Mouse (Mus musculus): ENCODE data around the gene Bahcc1. TPM values are rescaled to one million over a fixed set of nuclear protein-coding genes. Genes with fewer than 3 reads are reported as not detected.
A peak's percentile ranks its signal among the peaks of the same experiment; 100 is the strongest.

The Bahcc1 gene
- polyA plus RNA-seq, 1 experiment from 2014 or later = 14.3 TPM

DNA sequence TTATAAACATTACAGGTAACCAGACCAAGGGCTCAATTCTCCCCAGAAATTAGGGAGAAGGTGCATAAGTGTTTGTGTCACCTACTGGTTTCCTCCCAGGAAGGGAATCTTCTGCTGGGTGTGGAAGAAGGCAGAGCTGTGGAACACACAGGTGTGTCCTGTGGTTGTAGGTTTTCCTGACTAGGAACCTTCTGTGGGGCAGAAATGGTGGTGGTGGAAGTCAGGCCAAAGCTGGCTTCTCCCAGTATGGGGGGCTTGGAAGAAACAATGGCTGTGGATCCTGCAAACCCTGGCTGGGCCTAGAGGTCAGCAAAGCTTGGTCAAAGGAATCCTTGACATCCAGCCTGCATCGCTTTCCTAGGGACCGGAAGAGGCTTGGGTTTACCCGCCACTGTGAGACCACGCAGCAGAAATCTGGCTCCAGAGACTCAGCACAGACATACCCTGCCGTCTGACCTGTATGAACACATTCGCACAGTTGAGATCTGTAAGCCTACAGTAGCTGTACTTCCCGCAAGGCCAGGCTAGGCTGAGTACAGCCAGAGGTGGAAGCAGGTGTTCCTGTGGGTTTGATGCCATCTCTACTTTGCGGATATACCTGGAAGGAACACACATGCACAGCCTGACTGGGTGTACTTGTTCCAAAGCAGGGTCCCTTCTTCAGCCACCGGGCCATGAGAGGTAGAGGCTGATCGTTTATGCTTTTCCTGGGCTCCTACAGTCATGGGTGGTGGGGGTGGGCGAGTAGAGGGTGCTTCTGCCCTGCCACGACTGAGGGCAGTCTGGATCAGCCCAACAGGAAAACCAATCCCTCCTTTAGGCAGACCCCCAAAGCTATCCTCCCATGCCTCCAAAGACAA lies 6.1 kb upstream of the Bahcc1 start:
- peak; percentile 48 for DNase-seq (ENCODE audit: low spot score)
- WGBS = 47% methylated on average over 12 of the region's 12 CpGs

GRCm38 (mm10) chr11:120227571-120228051 lies 5.1 kb upstream of the Bahcc1 start:
- 13% methylated on average over 8 of the region's 8 CpGs for WGBS
- H3K36me3 ChIP-seq = peaks cover 3% of the 10 kb centered on the region; the same call in 1 of the 2 replicates
- peaks cover 92% of the 10 kb centered on the region for H3K4me1 ChIP-seq

More for the DNA sequence above, 6.1 kb upstream of the Bahcc1 start:
- H3K27me3 ChIP-seq (ENCODE audit: low read depth, poor library complexity, severe bottlenecking) = no peaks in the 10 kb centered on the region
- H3K4me3 ChIP-seq = peak overlapping the region; percentile 98
- peaks cover 3% of the 10 kb centered on the region; the same call in 1 of the 2 replicates for H3K36me3 ChIP-seq
- H3K4me1 ChIP-seq = peaks cover 92% of the 10 kb centered on the region
- no peaks in the 10 kb centered on the region for H3K9me3 ChIP-seq (replicated peaks)
- peak overlapping the region; percentile 100 for H3K27ac ChIP-seq (replicated peaks)

GRCm38 (mm10) chr11:120228116-120228890 lies 4.4 kb upstream of the Bahcc1 start:
- H3K4me1 ChIP-seq = peaks cover 86% of the 10 kb centered on the region
- peak overlapping the region; percentile 98 for H3K4me3 ChIP-seq
- H3K27me3 ChIP-seq (ENCODE audit: low read depth, poor library complexity, severe bottlenecking) = no peaks in the 10 kb centered on the region
- WGBS = 37% methylated on average over 9 of the region's 9 CpGs
- peak overlapping the region; percentile 100 for H3K27ac ChIP-seq (replicated peaks)
- DNase-seq (ENCODE audit: low spot score) = no peak
- H3K9me3 ChIP-seq (replicated peaks) = no peaks in the 10 kb centered on the region
- H3K36me3 ChIP-seq = peaks cover 3% of the 10 kb centered on the region; the same call in 1 of the 2 replicates

More at GRCm38 (mm10) chr11:120227571-120228051, 5.1 kb upstream of the Bahcc1 start:
- Histone ChIP-seq H3K27ac (replicated peaks) (peak overlapping the region; percentile 100), H3K27me3 (ENCODE audit: low read depth, poor library complexity, severe bottlenecking) (no peaks in the 10 kb centered on the region), H3K9me3 (replicated peaks) (no peaks in the 10 kb centered on the region), H3K4me3 (peak overlapping the region; percentile 98)
- DNase-seq (ENCODE audit: low spot score) = no peak

GRCm38 (mm10) chr11:120228911-120229437 lies 3.8 kb upstream of the Bahcc1 start:
- peaks cover 3% of the 10 kb centered on the region; the same call in 1 of the 2 replicates for H3K36me3 ChIP-seq
- DNase-seq (ENCODE audit: low spot score) = peak; percentile 51
- peak overlapping the region; percentile 98 for H3K4me3 ChIP-seq
- no peaks in the 10 kb centered on the region for H3K27me3 ChIP-seq (ENCODE audit: low read depth, poor library complexity, severe bottlenecking)
- H3K4me1 ChIP-seq = peaks cover 79% of the 10 kb centered on the region
- WGBS = 24% methylated on average over 7 of the region's 7 CpGs
- peak overlapping the region; percentile 100 for H3K27ac ChIP-seq (replicated peaks)
- H3K9me3 ChIP-seq (replicated peaks) = no peaks in the 10 kb centered on the region

DNA sequence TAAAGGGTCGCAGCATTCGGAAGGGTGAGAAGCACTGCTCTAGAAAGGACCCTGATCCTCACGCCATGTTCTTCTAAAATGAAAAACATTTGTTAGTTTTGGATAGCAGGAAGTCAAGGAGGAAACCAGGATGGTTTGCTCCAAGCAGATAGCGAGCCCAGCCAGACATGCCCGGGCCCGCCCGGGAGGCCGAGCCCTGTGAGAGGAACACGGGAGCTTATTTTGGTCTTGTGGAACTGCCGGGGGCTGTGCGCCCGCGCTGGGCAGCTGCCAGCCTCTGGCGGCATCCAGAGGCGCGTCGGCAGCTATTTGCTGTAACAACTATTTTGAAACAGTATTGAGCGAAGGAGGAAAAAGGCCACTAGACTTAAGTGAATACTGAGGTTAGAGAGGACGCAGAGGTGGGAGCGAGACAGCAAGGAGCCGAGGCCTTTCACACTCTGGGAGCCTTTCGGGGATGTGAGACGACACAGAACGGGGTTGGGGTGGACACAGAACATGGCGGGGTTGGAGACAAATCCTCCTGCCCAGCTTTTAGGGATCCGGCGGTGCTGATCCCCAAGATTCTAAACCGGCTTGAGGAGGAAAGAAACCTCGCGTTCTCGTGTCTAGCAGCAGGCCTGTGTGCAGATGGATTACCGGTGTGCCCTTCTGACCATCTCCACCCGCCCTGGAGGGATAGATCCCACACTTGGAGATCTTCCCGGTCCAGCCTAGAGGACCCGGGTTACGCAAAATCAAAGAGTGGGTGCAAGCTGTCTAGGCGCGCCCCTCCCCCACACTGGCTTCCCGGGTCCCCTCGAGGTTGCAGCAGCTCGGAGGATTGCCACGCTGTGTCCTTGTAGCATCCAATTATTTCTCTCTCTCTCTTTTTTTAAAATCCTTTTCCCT lies 2.6 kb upstream of the Bahcc1 start:
- Histone ChIP-seq H3K27ac (replicated peaks) (peak overlapping the region; percentile 100), H3K27me3 (ENCODE audit: low read depth, poor library complexity, severe bottlenecking) (no peaks in the 10 kb centered on the region), H3K9me3 (replicated peaks) (no peaks in the 10 kb centered on the region), H3K4me3 (peak overlapping the region; percentile 98), H3K4me1 (peaks cover 68% of the 10 kb centered on the region), H3K36me3 (peaks cover 3% of the 10 kb centered on the region; the same call in 1 of the 2 replicates)
- 2% methylated on average over 42 of the region's 42 CpGs for WGBS
- peak; percentile 70 for DNase-seq (ENCODE audit: low spot score)

GRCm38 (mm10) chr11:120230841-120231370 lies 1.8 kb upstream of the Bahcc1 start:
- WGBS = under 1% methylated on average over 58 of the region's 58 CpGs
- no peak for DNase-seq (ENCODE audit: low spot score)
- Histone ChIP-seq H3K4me1 (peaks cover 60% of the 10 kb centered on the region), H3K36me3 (peaks cover 3% of the 10 kb centered on the region; the same call in 1 of the 2 replicates), H3K9me3 (replicated peaks) (no peaks in the 10 kb centered on the region), H3K27ac (replicated peaks) (peak overlapping the region; percentile 100), H3K4me3 (peak overlapping the region; percentile 98), H3K27me3 (ENCODE audit: low read depth, poor library complexity, severe bottlenecking) (no peaks in the 10 kb centered on the region)

GRCm38 (mm10) chr11:120231379-120231778 lies 1.4 kb upstream of the Bahcc1 start:
- Histone ChIP-seq H3K27ac (replicated peaks) (peak overlapping the region; percentile 100), H3K36me3 (peaks cover 3% of the 10 kb centered on the region; the same call in 1 of the 2 replicates), H3K4me3 (peak overlapping the region; percentile 98), H3K27me3 (ENCODE audit: low read depth, poor library complexity, severe bottlenecking) (no peaks in the 10 kb centered on the region), H3K4me1 (peaks cover 55% of the 10 kb centered on the region), H3K9me3 (replicated peaks) (no peaks in the 10 kb centered on the region)
- peak; percentile 100 for DNase-seq (ENCODE audit: low spot score)
- under 1% methylated on average over 27 of the region's 27 CpGs for WGBS

- WGBS = under 1% methylated on average over 51 of the region's 51 CpGs
- Histone ChIP-seq H3K36me3 (peaks cover 13% of the 10 kb centered on the region), H3K4me3 (peak overlapping the region; percentile 98), H3K4me1 (peaks cover 48% of the 10 kb centered on the region), H3K9me3 (replicated peaks) (no peaks in the 10 kb centered on the region), H3K27me3 (ENCODE audit: low read depth, poor library complexity, severe bottlenecking) (no peaks in the 10 kb centered on the region), H3K27ac (replicated peaks) (peak overlapping the region; percentile 100)
- DNase-seq (ENCODE audit: low spot score) = peak; percentile 78
These were observed 841 bp downstream of the Bahcc1 start for GRCm38 (mm10) chr11:120233441-120234135.

DNA sequence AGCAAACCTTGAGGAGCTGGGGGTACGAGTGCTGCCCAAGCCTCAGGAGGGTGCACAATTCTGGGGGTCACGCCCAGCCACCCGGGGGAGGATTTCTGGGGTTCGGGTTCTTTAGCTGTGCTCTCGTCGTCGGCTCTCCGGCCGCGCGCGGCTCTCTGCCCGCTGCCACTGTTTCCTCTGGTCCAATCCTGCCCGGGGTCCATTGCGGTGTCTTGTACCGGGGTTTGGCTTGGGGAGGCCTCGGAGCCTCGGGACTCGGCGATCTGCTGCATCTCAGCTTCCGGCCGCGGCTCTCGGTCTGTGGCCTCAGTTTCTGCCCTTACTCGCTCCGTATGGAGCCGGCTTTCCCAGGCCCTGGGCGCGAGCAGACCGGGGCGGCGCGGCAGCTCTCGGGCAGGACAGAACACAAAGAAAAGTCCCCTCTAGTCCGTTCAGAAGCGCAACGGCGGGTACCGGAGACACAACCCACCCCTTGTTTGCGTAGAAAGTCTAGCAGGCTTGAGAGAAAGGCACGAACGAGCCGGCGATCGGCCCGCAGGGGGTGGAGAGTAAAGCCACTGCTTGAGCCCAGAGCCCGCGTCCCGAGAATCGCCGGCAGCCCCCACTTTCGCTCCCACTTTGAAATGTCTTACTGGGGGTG lies 1.5 kb downstream of the Bahcc1 start:
- H3K9me3 ChIP-seq (replicated peaks) = no peaks in the 10 kb centered on the region
- no peaks in the 10 kb centered on the region for H3K27me3 ChIP-seq (ENCODE audit: low read depth, poor library complexity, severe bottlenecking)
- H3K4me3 ChIP-seq = peak overlapping the region; percentile 98
- DNase-seq (ENCODE audit: low spot score) = peak; percentile 89
- H3K36me3 ChIP-seq = peaks cover 15% of the 10 kb centered on the region
- peaks cover 48% of the 10 kb centered on the region for H3K4me1 ChIP-seq
- WGBS = under 1% methylated on average over 52 of the region's 52 CpGs
- peak overlapping the region; percentile 100 for H3K27ac ChIP-seq (replicated peaks)

GRCm38 (mm10) chr11:120234776-120235181 lies 2.0 kb downstream of the Bahcc1 start:
- Histone ChIP-seq H3K4me3 (peak overlapping the region; percentile 98), H3K9me3 (replicated peaks) (no peaks in the 10 kb centered on the region), H3K27me3 (ENCODE audit: low read depth, poor library complexity, severe bottlenecking) (no peaks in the 10 kb centered on the region), H3K27ac (replicated peaks) (peak overlapping the region; percentile 100), H3K4me1 (peaks cover 48% of the 10 kb centered on the region), H3K36me3 (peaks cover 15% of the 10 kb centered on the region)
- 0% methylated on average over 39 of the region's 39 CpGs for WGBS
- no peak for DNase-seq (ENCODE audit: low spot score)
